Mouse (Mus musculus): ENCODE data around the gene Pax2. TPM values are rescaled to one million over a fixed set of nuclear protein-coding genes. Genes with fewer than 3 reads are reported as not detected.

The Pax2 gene
- total and polyA plus RNA-seq, 3 experiments = not detected

DNA sequence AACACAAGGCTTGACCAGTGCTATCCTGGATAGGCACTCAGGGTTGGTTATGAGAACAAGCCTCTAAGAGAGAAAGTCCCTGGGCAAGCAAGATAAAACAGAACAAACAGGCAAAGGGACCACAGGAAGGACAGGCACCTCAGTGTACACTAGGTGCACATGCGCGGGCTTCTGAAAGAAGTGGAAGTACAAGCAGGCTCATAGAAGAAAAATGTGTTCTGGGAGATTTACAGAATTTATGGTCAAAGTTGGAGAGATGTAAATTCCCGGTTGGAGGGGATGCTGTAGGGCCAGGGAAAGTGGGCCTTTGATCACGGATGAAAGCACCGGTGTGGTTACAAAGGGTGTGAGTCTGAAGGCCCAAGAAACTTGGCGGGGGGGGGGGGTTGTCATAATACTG, 10.1 kb upstream of the Pax2 start:
- Histone ChIP-seq H3K9ac (ENCODE audit: low read depth, low read length) (no peak overlapping the region), H3K27me3 (ENCODE audit: control insufficient read depth, insufficient read depth, low read length) (peaks cover 22% of the 10 kb centered on the region), H3K79me2 (replicated peaks; ENCODE audit: control insufficient read depth, insufficient read depth, low read length) (no peaks in the 10 kb centered on the region), H3K36me3 (ENCODE audit: control insufficient read depth, insufficient read depth, low read length) (no peaks in the 10 kb centered on the region), H3K4me3 (no peak overlapping the region), H3K27ac (no peak overlapping the region), H3K4me1 (ENCODE audit: control insufficient read depth, insufficient read depth, low read length) (peaks cover 2% of the 10 kb centered on the region; the same call in 1 of the 2 replicates)
- WGBS = 19% methylated on average over 6 of the region's 6 CpGs
- intact Hi-C loops (cut with DNase I) = no loop called here
- no peak for TF ChIP-seq EP300 (IDR thresholded peaks at IDR 0.05; ENCODE audit: insufficient read depth, low read depth, low read length)
- TF ChIP-seq POLR2A (IDR thresholded peaks at IDR 0.05; ENCODE audit: insufficient read depth, low read depth, low read length) = no peak
- no peak for TF ChIP-seq CTCF (IDR thresholded peaks at IDR 0.05)
- DNase-seq = no peak

GRCm38 (mm10) chr19:44746541-44747024, 9.3 kb upstream of the Pax2 start:
- DNase-seq = no peak
- Histone ChIP-seq H3K36me3 (ENCODE audit: control insufficient read depth, insufficient read depth, low read length) (no peaks in the 10 kb centered on the region), H3K79me2 (replicated peaks; ENCODE audit: control insufficient read depth, insufficient read depth, low read length) (no peaks in the 10 kb centered on the region), H3K4me1 (ENCODE audit: control insufficient read depth, insufficient read depth, low read length) (peaks cover 2% of the 10 kb centered on the region; the same call in 1 of the 2 replicates), H3K4me3 (no peak overlapping the region), H3K9ac (ENCODE audit: low read depth, low read length) (no peak overlapping the region), H3K27ac (no peak overlapping the region), H3K27me3 (ENCODE audit: control insufficient read depth, insufficient read depth, low read length) (peaks cover 20% of the 10 kb centered on the region)
- intact Hi-C loops (cut with DNase I) = no loop called here
- WGBS = 4% methylated on average over 42 of the region's 42 CpGs
- TF ChIP-seq CTCF (IDR thresholded peaks at IDR 0.05) (no peak), EP300 (IDR thresholded peaks at IDR 0.05; ENCODE audit: insufficient read depth, low read depth, low read length) (no peak), POLR2A (IDR thresholded peaks at IDR 0.05; ENCODE audit: insufficient read depth, low read depth, low read length) (no peak)

- H3K36me3 ChIP-seq (ENCODE audit: control insufficient read depth, insufficient read depth, low read length) = no peaks in the 10 kb centered on the region
- H3K27ac ChIP-seq = no peak overlapping the region
- no peak overlapping the region for H3K9ac ChIP-seq (ENCODE audit: low read depth, low read length)
- no peak overlapping the region for H3K4me3 ChIP-seq
- peaks cover 2% of the 10 kb centered on the region; the same call in 1 of the 2 replicates for H3K4me1 ChIP-seq (ENCODE audit: control insufficient read depth, insufficient read depth, low read length)
- intact Hi-C loops (cut with DNase I) = no loop called here
- no peak for DNase-seq
- H3K27me3 ChIP-seq (ENCODE audit: control insufficient read depth, insufficient read depth, low read length) = peaks cover 23% of the 10 kb centered on the region
- no peak for TF ChIP-seq EP300 (IDR thresholded peaks at IDR 0.05; ENCODE audit: insufficient read depth, low read depth, low read length)
- TF ChIP-seq CTCF (IDR thresholded peaks at IDR 0.05) = no peak
- TF ChIP-seq POLR2A (IDR thresholded peaks at IDR 0.05; ENCODE audit: insufficient read depth, low read depth, low read length) = no peak
- H3K79me2 ChIP-seq (replicated peaks; ENCODE audit: control insufficient read depth, insufficient read depth, low read length) = no peaks in the 10 kb centered on the region
- WGBS = 43% methylated on average over 4 of the region's 4 CpGs
Measured at GRCm38 (mm10) chr19:44747471-44747870, 8.4 kb upstream of the Pax2 start.

DNA sequence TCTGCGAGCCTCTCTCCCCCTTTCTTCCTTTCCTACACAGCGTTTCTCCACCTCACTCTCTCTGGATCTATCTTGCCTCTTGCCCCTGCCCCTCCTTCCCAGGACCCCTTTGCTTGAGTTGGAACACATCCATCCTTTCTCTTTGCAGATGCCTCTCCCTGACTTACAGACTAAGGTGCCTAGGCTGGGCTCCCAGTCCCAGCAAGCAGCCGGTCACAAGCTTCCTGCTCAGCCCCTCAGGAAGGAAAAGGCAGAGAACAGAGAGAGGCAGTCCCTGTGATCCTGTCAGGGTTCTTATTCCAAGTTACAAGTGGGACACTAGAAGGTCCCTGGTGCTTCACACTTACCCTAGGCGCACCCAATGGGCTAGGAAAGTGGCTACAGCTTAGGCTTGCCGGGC, 7.6 kb upstream of the Pax2 start:
- Histone ChIP-seq H3K9ac (ENCODE audit: low read depth, low read length) (no peak overlapping the region), H3K27me3 (ENCODE audit: control insufficient read depth, insufficient read depth, low read length) (peaks cover 30% of the 10 kb centered on the region), H3K27ac (no peak overlapping the region), H3K79me2 (replicated peaks; ENCODE audit: control insufficient read depth, insufficient read depth, low read length) (no peaks in the 10 kb centered on the region), H3K4me1 (ENCODE audit: control insufficient read depth, insufficient read depth, low read length) (peaks cover 2% of the 10 kb centered on the region; the same call in 1 of the 2 replicates), H3K36me3 (ENCODE audit: control insufficient read depth, insufficient read depth, low read length) (no peaks in the 10 kb centered on the region), H3K4me3 (no peak overlapping the region)
- WGBS = 7% methylated on average over 5 of the region's 5 CpGs
- DNase-seq = no peak
- intact Hi-C loops (cut with DNase I) = no loop called here
- no peak for TF ChIP-seq CTCF (IDR thresholded peaks at IDR 0.05)
- no peak for TF ChIP-seq POLR2A (IDR thresholded peaks at IDR 0.05; ENCODE audit: insufficient read depth, low read depth, low read length)
- no peak for TF ChIP-seq EP300 (IDR thresholded peaks at IDR 0.05; ENCODE audit: insufficient read depth, low read depth, low read length)

- no peaks in the 10 kb centered on the region for H3K36me3 ChIP-seq (ENCODE audit: control insufficient read depth, insufficient read depth, low read length)
- DNase-seq = no peak
- TF ChIP-seq CTCF (IDR thresholded peaks at IDR 0.05) = no peak
- TF ChIP-seq EP300 (IDR thresholded peaks at IDR 0.05; ENCODE audit: insufficient read depth, low read depth, low read length) = no peak
- TF ChIP-seq POLR2A (IDR thresholded peaks at IDR 0.05; ENCODE audit: insufficient read depth, low read depth, low read length) = no peak
- H3K27me3 ChIP-seq (ENCODE audit: control insufficient read depth, insufficient read depth, low read length) = peaks cover 32% of the 10 kb centered on the region
- H3K9ac ChIP-seq (ENCODE audit: low read depth, low read length) = no peak overlapping the region
- H3K4me3 ChIP-seq = no peak overlapping the region
- H3K4me1 ChIP-seq (ENCODE audit: control insufficient read depth, insufficient read depth, low read length) = peaks cover 2% of the 10 kb centered on the region; the same call in 1 of the 2 replicates
- H3K79me2 ChIP-seq (replicated peaks; ENCODE audit: control insufficient read depth, insufficient read depth, low read length) = no peaks in the 10 kb centered on the region
- intact Hi-C loops (cut with DNase I) = no loop called here
- no peak overlapping the region for H3K27ac ChIP-seq
- 10% methylated on average over 18 of the region's 18 CpGs for WGBS
Measured at GRCm38 (mm10) chr19:44749061-44749990, 6.5 kb upstream of the Pax2 start.

All from heart, adult 2 months (tissue).